Mouse (Mus musculus) midbrain, embryonic 13.5 days (tissue): ENCODE results near the gene Foxred1. TPM values are rescaled to one million over a fixed set of nuclear protein-coding genes. Genes with fewer than 3 reads are reported as not detected.

Source experiments
- ATAC-seq: fragments of 200-750 bp; cut with Nextera tagmentation; 2 replicates; pipeline ENCODE4 v1.8.0; 2017; ENCODE audit warnings: mild to moderate bottlenecking, moderate TSS enrichment, moderate library complexity
- H3K27ac ChIP-seq: fragments of 300-500 bp; sonication (generic); 2 replicates; pipeline ENCODE4 v1.5.1; 2015; ENCODE audit warnings: inconsistent platforms, mild to moderate bottlenecking, moderate library complexity
- H3K27me3 ChIP-seq: fragments of 300-500 bp; sonication (generic); 2 replicates; pipeline ENCODE4 v1.6.1; 2015; ENCODE audit warnings: mild to moderate bottlenecking, inconsistent platforms
- H3K36me3 ChIP-seq: fragments of 300-500 bp; sonication (generic); 2 replicates; pipeline ENCODE4 v1.6.1; 2015; ENCODE audit warnings: mild to moderate bottlenecking, inconsistent platforms
- H3K4me1 ChIP-seq: fragments of 300-500 bp; sonication (generic); replicated peaks from 2 replicates; pipeline ENCODE4 v1.6.1; 2015; ENCODE audit warnings: inconsistent platforms
- H3K4me2 ChIP-seq: fragments of 300-500 bp; sonication (generic); replicated peaks from 2 replicates; pipeline ENCODE4 v1.6.1; 2015; ENCODE audit warnings: moderate library complexity, mild to moderate bottlenecking, inconsistent platforms
- H3K4me3 ChIP-seq: fragments of 300-500 bp; sonication (generic); replicated peaks from 2 replicates; pipeline ENCODE4 v1.5.1; 2015; ENCODE audit warnings: mild to moderate bottlenecking, inconsistent platforms
- H3K9ac ChIP-seq: fragments of 300-500 bp; sonication (generic); replicated peaks from 2 replicates; pipeline ENCODE4 v1.6.1; 2015; ENCODE audit warnings: mild to moderate bottlenecking, inconsistent platforms
- H3K9me3 ChIP-seq: fragments of 300-500 bp; sonication (generic); 2 replicates; pipeline ENCODE4 v1.6.1; 2016; ENCODE audit warnings: mild to moderate bottlenecking, inconsistent platforms
- WGBS: fragments of 180-500 bp; shearing (Covaris S2); methylation state at CpG from one replicate; pipeline ENCODE4 v1.1.7; 2015; 5-methylcytosine and 5-hydroxymethylcytosine counted together
- polyA plus RNA-seq: library from polyadenylated mRNA; unstranded; fragments of >200 nt; fragmentation: Nextera tagmentation; extraction: Ambion mirVana; gene quantifications from 2 replicates; pipeline ENCODE4 v1.2.1, GENCODE M21; 2015

The Foxred1 gene
- polyA plus RNA-seq, 1 experiment from 2014 or later, result 48.4 TPM

DNA sequence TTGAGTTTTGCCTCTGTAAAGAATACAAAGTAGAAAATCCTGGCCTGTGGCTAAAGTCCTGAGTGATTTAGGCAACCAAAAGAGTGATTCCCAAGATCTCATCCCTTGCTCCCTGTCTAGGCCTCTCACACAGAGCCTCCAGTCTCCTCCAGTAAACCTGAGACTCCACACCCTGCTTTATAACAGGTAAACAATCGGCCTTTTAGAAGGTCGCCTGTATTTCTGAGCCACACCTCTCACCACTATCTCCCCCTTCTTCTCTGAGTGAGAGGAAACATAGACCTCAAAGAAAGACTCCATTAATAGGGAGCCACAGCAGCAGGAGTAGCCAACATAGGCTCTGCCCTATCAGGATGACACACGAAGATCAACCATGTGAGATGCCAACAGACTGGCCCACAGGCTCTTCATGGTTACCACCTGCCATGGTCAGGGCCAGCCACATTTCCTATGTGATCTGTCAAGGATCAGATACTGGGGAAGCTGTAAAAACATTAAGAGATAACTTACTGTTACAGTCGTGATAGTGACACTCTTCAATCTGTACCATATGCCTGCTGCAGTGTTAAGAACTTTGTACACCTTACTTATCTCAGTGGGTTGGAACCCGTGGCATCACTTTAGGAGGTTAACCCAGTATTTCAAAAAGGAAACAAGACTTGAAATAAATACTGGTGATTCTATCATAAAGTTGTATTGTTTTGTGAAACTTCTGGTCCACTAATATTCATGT, 46.5 kb downstream of the Foxred1 start:
- no peaks in the 10 kb centered on the region for H3K27me3 ChIP-seq
- no peak overlapping the region for H3K4me2 ChIP-seq
- no peaks in the 10 kb centered on the region for H3K9me3 ChIP-seq
- ATAC-seq, result no peak
- H3K9ac ChIP-seq, result no peak overlapping the region
- H3K36me3 ChIP-seq, result peaks cover 10% of the 10 kb centered on the region; the same call in 1 of the 2 replicates
- H3K27ac ChIP-seq, result no peak overlapping the region
- 88% methylated on average over 5 of the region's 5 CpGs for WGBS
- H3K4me3 ChIP-seq, result no peak overlapping the region
- H3K4me1 ChIP-seq, result peaks cover 19% of the 10 kb centered on the region

DNA sequence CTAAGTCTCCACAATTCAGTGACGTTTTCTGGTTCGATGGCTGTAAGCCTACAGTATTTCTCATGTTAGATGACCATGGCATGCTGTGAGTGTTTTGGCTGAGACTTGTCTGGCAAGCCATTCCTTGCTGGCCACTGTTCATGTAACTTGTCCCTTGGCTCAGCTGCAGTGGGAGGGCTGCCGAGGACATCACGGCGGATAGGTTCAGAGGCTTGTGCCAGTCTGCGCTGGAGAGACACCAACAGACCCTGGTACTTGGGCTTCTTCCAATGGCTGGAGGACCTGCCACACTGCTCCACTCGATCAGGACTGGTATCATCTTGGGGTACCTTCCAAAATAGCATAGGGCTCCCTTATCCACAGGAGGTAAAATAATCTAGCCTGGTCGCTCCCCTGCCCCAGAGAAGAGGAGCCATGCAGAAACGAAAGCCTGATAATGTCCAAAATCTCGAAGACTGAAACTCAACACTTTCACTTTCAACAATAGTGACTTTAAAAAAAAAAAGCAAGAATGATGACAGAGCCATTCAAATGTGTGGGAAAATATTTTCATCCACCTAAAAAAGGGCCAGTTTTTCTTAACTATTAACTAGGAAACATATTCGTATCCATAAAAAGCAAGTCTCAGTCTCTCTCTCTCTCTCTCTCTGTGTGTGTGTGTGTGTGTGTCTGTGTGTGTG, 47.7 kb downstream of the Foxred1 start:
- H3K9me3 ChIP-seq, result no peaks in the 10 kb centered on the region
- WGBS, result 92% methylated on average over 11 of the region's 11 CpGs
- H3K27ac ChIP-seq, result no peak overlapping the region
- no peaks in the 10 kb centered on the region for H3K27me3 ChIP-seq
- H3K4me1 ChIP-seq, result peaks cover 18% of the 10 kb centered on the region
- 0 out of 2 replicates have a peak, but pooled peaks cover 6% of the 10 kb centered on the region for H3K36me3 ChIP-seq
- H3K4me2 ChIP-seq, result no peak overlapping the region
- ATAC-seq, result no peak
- no peak overlapping the region for H3K4me3 ChIP-seq
- no peak overlapping the region for H3K9ac ChIP-seq

DNA sequence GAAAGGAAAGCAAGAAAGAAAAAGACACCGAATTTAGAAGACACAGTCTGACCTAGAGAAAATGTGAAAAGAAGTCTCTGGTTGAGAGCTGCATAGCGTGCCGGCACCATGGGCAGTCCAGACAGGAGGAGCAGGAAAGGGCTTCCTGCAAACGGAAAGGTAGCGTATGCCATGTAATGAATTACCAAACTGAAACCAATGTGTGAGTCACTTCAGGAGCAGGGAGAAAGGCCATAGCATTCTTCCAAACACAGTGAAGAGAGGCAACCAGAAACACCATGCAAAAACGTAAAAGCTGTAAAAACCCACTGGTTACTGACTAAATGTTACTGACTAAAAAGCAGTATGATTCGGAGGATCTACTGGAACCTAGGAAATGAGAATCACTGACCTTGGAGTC, 49.1 kb downstream of the Foxred1 start:
- WGBS, result 88% methylated on average over 7 of the region's 7 CpGs
- Histone ChIP-seq H3K4me3 (no peak overlapping the region), H3K27ac (no peak overlapping the region), H3K36me3 (0 out of 2 replicates have a peak, but pooled peaks cover 6% of the 10 kb centered on the region), H3K9ac (no peak overlapping the region), H3K9me3 (no peaks in the 10 kb centered on the region), H3K4me1 (peaks cover 4% of the 10 kb centered on the region), H3K4me2 (no peak overlapping the region), H3K27me3 (no peaks in the 10 kb centered on the region)
- no peak for ATAC-seq

GRCm38 (mm10) chr9:35160662-35161061, 50.2 kb downstream of the Foxred1 start:
- Histone ChIP-seq H3K9ac (no peak overlapping the region; the same call in 1 of the 2 replicates), H3K27me3 (no peaks in the 10 kb centered on the region), H3K9me3 (no peaks in the 10 kb centered on the region), H3K4me2 (no peak overlapping the region), H3K4me3 (no peak overlapping the region), H3K36me3 (peaks cover 6% of the 10 kb centered on the region), H3K4me1 (no peaks in the 10 kb centered on the region), H3K27ac (no peak overlapping the region)
- no peak for ATAC-seq
- WGBS, result 86% methylated on average over 2 of the region's 2 CpGs

DNA sequence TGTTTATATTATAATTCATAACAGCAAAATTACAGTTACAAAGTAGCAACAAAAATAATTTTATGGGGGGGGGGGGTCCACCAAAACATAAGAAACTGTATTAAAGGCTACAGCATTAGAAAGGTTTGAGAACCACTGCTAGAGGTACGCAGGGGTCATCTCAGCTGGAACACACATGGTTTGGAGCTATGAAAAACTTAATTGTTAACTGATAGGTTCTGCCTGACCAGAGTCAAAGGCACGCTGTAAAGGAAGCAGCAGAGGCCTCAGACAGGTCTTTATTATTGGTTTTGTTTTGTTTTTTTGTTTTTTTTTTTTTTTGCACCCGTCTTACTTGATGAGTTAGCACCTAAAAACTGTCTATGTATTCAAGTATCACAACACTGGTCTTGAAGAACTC, 52.4 kb downstream of the Foxred1 start:
- Histone ChIP-seq H3K4me1 (no peaks in the 10 kb centered on the region), H3K27ac (no peak overlapping the region), H3K4me2 (no peak overlapping the region), H3K9ac (no peak overlapping the region), H3K4me3 (no peak overlapping the region), H3K9me3 (no peaks in the 10 kb centered on the region), H3K36me3 (peaks cover 2% of the 10 kb centered on the region), H3K27me3 (no peaks in the 10 kb centered on the region)
- 91% methylated on average over 3 of the region's 3 CpGs for WGBS
- no peak for ATAC-seq

DNA sequence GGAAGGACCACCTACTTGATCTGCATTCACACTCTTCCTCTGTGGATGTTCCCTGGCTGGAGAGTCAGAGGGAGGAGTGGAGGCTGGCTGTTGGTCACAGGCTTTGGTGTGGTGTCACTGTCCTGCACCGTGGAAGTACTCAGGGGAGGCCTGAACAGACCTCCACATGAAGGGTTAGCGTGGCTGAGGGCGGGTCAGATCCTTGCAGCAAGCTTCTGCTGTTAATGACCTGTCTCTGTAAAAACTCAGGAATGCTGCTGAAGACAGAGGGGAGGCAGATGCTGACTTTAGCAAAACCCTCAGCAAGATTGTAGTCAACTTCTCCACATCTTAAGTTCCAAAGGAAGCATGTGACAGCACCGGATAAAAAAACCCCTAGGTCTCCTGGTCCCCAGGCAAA, 54.0 kb downstream of the Foxred1 start:
- H3K27me3 ChIP-seq, result no peaks in the 10 kb centered on the region
- no peak overlapping the region for H3K27ac ChIP-seq
- no peaks in the 10 kb centered on the region for H3K4me1 ChIP-seq
- 91% methylated on average over 4 of the region's 4 CpGs for WGBS
- ATAC-seq, result no peak
- H3K36me3 ChIP-seq, result no peaks in the 10 kb centered on the region; the same call in none of the 2 replicates
- H3K9me3 ChIP-seq, result no peaks in the 10 kb centered on the region
- H3K4me2 ChIP-seq, result no peak overlapping the region
- no peak overlapping the region for H3K4me3 ChIP-seq
- H3K9ac ChIP-seq, result no peak overlapping the region

DNA sequence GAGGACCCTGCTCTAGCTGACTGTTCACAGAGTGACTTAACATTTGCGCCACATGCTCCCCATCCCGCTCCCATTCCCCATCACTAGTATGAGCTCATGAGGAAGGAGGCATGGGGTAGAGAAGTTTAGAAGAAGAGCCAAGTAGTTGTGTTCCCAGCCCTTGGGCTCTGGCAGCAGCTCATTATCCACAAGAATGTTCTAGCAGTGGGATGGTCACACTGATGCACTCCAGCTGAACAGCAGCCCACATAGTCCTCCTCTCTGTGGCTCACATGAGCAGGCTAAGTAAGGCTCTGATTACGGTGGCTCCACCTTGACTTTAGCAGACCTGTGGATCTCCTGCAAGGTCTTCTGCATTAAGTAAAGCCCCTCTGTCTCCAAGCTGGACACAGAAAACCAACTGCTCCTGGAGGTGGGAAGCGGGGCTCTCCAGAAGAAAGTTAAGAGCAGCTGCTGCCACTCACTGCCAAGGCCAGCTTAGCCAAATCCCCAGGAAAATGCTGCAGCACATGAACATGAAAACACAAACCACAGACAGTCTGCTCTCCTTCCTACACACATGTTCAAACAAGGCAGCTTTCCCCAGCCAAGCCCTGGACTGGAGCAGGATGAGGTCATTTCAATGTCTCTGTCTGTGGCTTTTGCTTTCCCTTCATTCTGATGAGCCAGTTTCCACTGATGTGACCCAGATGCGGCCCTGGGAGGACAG, 54.7 kb downstream of the Foxred1 start:
- Histone ChIP-seq H3K27me3 (no peaks in the 10 kb centered on the region), H3K9me3 (no peaks in the 10 kb centered on the region), H3K4me3 (no peak overlapping the region), H3K27ac (no peak overlapping the region), H3K4me1 (no peaks in the 10 kb centered on the region), H3K4me2 (no peak overlapping the region), H3K9ac (no peak overlapping the region), H3K36me3 (no peaks in the 10 kb centered on the region; the same call in none of the 2 replicates)
- ATAC-seq, result no peak
- WGBS, result 96% methylated on average over 5 of the region's 5 CpGs

Other genes with a start within 250 kb of the Foxred1 start
- 7.8 and 8.3 TPM in 2 replicates for gene St3gal4, start 91.8 kb downstream of the Foxred1 start, polyA plus RNA-seq
- 86.4 and 88.0 TPM in 2 replicates for gene Dcps, start 35.0 kb downstream of the Foxred1 start, polyA plus RNA-seq
- 69.9 and 79.9 TPM in 2 replicates for gene Srpr, start 10.9 kb downstream of the Foxred1 start, polyA plus RNA-seq
- gene Tirap, start 10.8 kb downstream of the Foxred1 start, polyA plus RNA-seq, result 6.7 and 6.9 TPM in 2 replicates
- gene Fam118b, start 56.8 kb upstream of the Foxred1 start, polyA plus RNA-seq, result 83.1 and 86.8 TPM in 2 replicates
- 20.3 and 24.1 TPM in 2 replicates for gene Rpusd4, start 56.8 kb upstream of the Foxred1 start, polyA plus RNA-seq
- gene Cdon, start 210.1 kb upstream of the Foxred1 start, polyA plus RNA-seq, result 9.2 and 10.7 TPM in 2 replicates